Mouse (Mus musculus) stomach, postnatal 0 days (tissue): ENCODE measurements around the gene Heatr4. TPM values are rescaled to one million over a fixed set of nuclear protein-coding genes. Genes with fewer than 3 reads are reported as not detected.
"Not testable (repeated sequence)": the region's sequence is repeated elsewhere in the genome, so short reads cannot be mapped to it uniquely, and the experiment has no call there.

ENCODE experiments used
- ATAC-seq: fragments of 200-750 bp; cut with Nextera tagmentation; 2 replicates; pipeline ENCODE4 v1.8.0; 2017; ENCODE audit not compliant: low FRiP score, low TSS enrichment
- DNase-seq: peaks from one replicate; pipeline ENCODE4 v3.0.0-alpha.2; 2016; ENCODE audit warnings: low spot score
- H3K27ac ChIP-seq: fragments of 300-500 bp; sonication (generic); replicated peaks from 2 replicates; pipeline ENCODE4 v1.5.1; 2014; ENCODE audit warnings: mild to moderate bottlenecking, control low read depth
- H3K27me3 ChIP-seq: fragments of 300-500 bp; sonication (generic); 2 replicates; pipeline ENCODE4 v1.6.1; 2014; ENCODE audit warnings: low read length; ENCODE audit not compliant: control insufficient read depth, insufficient read depth
- H3K36me3 ChIP-seq: fragments of 300-500 bp; sonication (generic); 2 replicates; pipeline ENCODE4 v1.6.1; 2014; ENCODE audit warnings: low read length, mixed read lengths; ENCODE audit not compliant: control insufficient read depth, insufficient read depth
- H3K4me1 ChIP-seq: fragments of 300-500 bp; sonication (generic); replicated peaks from 2 replicates; pipeline ENCODE4 v1.6.1; 2014; ENCODE audit warnings: antibody characterized with exemption; ENCODE audit not compliant: control insufficient read depth, insufficient read depth
- H3K4me2 ChIP-seq: fragments of 300-500 bp; sonication (generic); replicated peaks from 2 replicates; pipeline ENCODE4 v1.6.1; 2014; ENCODE audit warnings: low read depth, mild to moderate bottlenecking, control low read depth, moderate library complexity
- H3K4me3 ChIP-seq: fragments of 300-500 bp; sonication (generic); 2 replicates; pipeline ENCODE4 v1.5.1; 2014; ENCODE audit warnings: low read depth, low read length, control low read depth
- H3K9ac ChIP-seq: fragments of 300-500 bp; sonication (generic); 2 replicates; pipeline ENCODE4 v1.6.1; 2014; ENCODE audit warnings: mild to moderate bottlenecking, low read length, control low read depth, mixed read lengths
- H3K9me3 ChIP-seq: fragments of 300-500 bp; sonication (generic); 2 replicates; pipeline ENCODE4 v1.6.1; 2016; ENCODE audit warnings: low read length; ENCODE audit not compliant: control insufficient read depth
- CTCF ChIP-seq: IDR thresholded peaks from 2 replicates; pipeline ENCODE4 v1.5.1; 2016; ENCODE audit warnings: antibody characterized with exemption, low read depth, mild to moderate bottlenecking, moderate library complexity
- EP300 ChIP-seq: optimal IDR thresholded peaks from 2 replicates; pipeline ENCODE3; 2016; ENCODE audit warnings: antibody characterized with exemption
- WGBS: fragments of 180-500 bp; shearing (Covaris S2); extraction: QIAGEN DNeasy Blood & Tissue Kit; methylation state at CpG from one replicate; pipeline ENCODE4 v1.1.7; 2014; 5-methylcytosine and 5-hydroxymethylcytosine counted together
- polyA plus RNA-seq: library from polyadenylated mRNA; unstranded; fragments of >200 nt; fragmentation: Nextera tagmentation; extraction: Ambion mirVana; gene quantifications from 2 replicates; pipeline ENCODE4 v1.2.1, GENCODE M21; 2015

Gene Heatr4
- polyA plus RNA-seq, 1 experiment from 2014 or later, result not detected

DNA sequence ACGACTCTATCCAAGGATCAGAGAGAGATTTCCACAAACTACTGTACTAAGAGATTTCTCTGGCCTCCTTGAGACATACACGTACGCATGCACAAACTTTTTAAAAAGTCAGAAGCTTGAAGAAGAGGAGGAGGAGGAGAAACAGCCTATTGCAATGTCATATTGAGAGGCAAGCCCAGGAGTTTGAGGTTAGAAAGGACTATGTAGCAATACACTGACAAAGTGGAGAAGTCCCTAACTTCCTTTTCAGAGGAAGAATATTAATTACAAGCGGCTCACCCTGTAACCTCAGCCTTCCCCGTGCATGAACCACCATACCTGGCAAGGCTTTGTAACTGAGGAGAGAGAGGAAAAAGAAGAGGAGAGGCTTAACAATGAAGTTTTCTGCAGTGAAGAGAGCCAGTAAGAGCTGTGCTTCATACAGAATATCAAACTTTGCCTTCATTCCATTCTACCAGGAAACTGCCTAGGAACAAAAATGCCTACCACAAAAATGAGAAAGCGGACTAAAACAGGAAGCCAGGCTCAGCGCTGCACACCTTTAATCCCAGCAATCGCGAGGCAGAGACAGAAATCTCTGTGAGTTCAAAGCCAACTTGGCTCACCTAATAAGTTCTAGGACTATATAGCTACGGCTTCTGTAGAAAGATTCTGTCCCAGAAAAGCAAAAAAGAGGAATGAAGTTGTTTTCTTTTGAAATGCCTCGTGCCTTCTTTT is 34.7 kb downstream of the Heatr4 start:
- Histone ChIP-seq H3K4me3 (peak overlapping the region; percentile 79), H3K4me1 (peaks cover 2% of the 10 kb centered on the region), H3K9me3 (no peaks in the 10 kb centered on the region), H3K27ac (peak overlapping the region; percentile 58; the same call in 1 of the 2 replicates), H3K36me3 (no peaks in the 10 kb centered on the region), H3K4me2 (peak overlapping the region; percentile 98), H3K27me3 (no peaks in the 10 kb centered on the region), H3K9ac (peak overlapping the region; percentile 77; the same call in 1 of the 2 replicates)
- no peak for DNase-seq
- no peak for TF ChIP-seq EP300
- TF ChIP-seq CTCF, result no peak
- ATAC-seq, result no peak
- 27% methylated on average over 11 of the region's 11 CpGs for WGBS

DNA sequence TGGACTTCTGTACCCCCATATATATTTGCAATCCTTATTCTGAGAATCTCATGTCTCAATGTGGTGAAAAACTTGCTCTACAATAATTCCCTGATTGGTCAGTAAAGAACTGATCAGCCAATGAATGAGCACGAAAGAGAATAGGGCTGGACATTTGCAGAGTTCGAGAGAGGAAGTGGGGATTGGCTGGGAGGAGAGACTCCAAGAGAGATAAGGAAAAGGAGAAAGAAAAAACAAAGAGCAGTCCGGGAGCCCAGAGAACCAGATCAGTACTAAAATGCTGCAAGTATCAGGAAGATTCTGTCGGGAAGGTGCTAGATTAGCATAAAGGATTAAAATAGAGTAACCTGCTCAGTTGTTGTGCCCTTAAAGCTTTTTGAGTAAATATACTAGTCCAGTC is 35.6 kb downstream of the Heatr4 start:
- Histone ChIP-seq H3K4me3 (no peak overlapping the region), H3K4me1 (peaks cover 2% of the 10 kb centered on the region), H3K27ac (no peak overlapping the region), H3K27me3 (no peaks in the 10 kb centered on the region), H3K9me3 (no peaks in the 10 kb centered on the region), H3K9ac (no peak overlapping the region), H3K36me3 (no peaks in the 10 kb centered on the region), H3K4me2 (no peak overlapping the region)
- no peak for TF ChIP-seq CTCF
- no peak for TF ChIP-seq EP300
- no peak for DNase-seq
- WGBS, result 69% methylated on average over 4 of the region's 4 CpGs
- no peak for ATAC-seq

DNA sequence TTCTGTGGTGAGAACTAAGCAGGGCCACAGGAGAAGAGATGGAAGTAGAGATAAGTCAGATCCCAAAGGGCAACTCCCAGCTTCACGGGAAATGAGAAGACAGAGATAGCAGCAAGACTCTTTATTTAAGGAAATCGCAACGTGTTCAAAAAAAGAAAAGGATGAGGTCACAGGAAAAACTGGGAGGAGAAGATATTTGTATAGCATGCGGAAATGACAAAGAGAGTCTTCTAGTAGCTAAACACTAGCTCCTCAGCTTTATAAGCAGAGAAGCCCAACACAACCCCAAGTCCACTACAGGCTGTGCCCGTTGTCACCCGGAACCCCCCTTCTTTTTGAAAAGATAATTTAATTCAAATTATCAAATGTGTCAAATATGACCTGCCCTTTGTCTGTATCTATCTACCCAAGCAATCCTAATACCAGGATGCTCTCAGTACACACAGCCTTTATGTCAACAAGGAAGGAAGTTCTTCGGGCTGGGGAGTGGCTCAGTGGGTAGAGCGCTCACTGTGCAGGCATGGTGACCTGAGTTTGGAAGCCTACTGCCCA is 37.3 kb downstream of the Heatr4 start:
- no peak overlapping the region for H3K4me3 ChIP-seq
- peaks cover 2% of the 10 kb centered on the region for H3K4me1 ChIP-seq
- DNase-seq (no peak), ATAC-seq (no peak)
- H3K9ac ChIP-seq, result no peak overlapping the region
- H3K4me2 ChIP-seq, result no peak overlapping the region
- no peak for TF ChIP-seq CTCF
- no peak for TF ChIP-seq EP300
- 75% methylated on average over 8 of the region's 8 CpGs for WGBS
- H3K27me3 ChIP-seq, result no peaks in the 10 kb centered on the region
- no peak overlapping the region for H3K27ac ChIP-seq
- no peaks in the 10 kb centered on the region for H3K9me3 ChIP-seq
- H3K36me3 ChIP-seq, result no peaks in the 10 kb centered on the region

DNA sequence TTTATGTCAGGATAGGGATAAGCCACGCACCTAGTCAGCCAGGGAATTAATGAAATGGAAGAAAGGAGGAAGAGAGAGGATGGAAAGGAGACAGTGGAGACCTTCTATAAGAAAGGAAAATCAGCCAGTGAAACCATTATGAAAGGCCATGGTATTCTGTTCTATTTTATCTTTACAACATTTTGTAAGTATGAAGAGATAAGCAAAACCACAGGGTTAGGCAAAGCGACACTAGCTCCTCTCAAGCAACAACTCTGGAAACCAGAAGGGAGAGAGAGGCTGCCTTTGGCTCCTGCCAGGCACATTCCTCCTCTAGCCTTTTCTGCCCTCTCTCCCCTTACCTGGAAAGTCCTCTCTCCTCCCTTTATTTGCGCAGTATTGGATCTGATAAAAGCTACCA is 42.7 kb downstream of the Heatr4 start:
- H3K36me3 ChIP-seq, result no peaks in the 10 kb centered on the region
- TF ChIP-seq CTCF (no peak), EP300 (no peak)

DNA sequence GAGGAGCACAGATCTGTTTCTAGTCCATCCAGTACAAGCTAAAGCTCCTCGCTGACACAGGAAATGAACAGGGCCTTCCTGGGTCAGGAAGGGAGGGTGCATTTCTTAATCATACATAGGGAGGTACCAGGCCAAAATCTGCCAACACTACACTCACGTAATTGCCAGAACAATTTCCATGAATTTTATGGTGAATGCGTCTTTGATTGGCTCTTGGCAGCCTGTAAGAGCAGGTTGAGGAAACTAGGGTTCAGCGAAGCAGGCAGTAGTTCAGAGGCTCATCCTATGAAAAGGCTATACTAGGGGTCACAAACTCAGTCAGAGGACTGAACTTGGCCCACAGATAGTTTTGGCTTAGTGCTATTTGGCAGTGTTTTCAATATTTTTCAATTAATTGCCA is 44.6 kb downstream of the Heatr4 start:
- WGBS, result 65% methylated on average over 4 of the region's 4 CpGs
- no peaks in the 10 kb centered on the region for H3K4me1 ChIP-seq
- ATAC-seq (no peak), DNase-seq (no peak)
- H3K9ac ChIP-seq, result no peak overlapping the region
- H3K27me3 ChIP-seq, result no peaks in the 10 kb centered on the region
- no peaks in the 10 kb centered on the region for H3K36me3 ChIP-seq
- H3K27ac ChIP-seq, result no peak overlapping the region
- no peak overlapping the region for H3K4me3 ChIP-seq
- H3K9me3 ChIP-seq, result no peaks in the 10 kb centered on the region
- H3K4me2 ChIP-seq, result no peak overlapping the region
- TF ChIP-seq EP300 (no peak), CTCF (no peak)

More for the DNA sequence above, 42.7 kb downstream of the Heatr4 start:
- Histone ChIP-seq H3K9ac (no peak overlapping the region), H3K27ac (no peak overlapping the region), H3K27me3 (no peaks in the 10 kb centered on the region), H3K4me2 (no peak overlapping the region), H3K4me3 (no peak overlapping the region), H3K4me1 (no peaks in the 10 kb centered on the region), H3K9me3 (no peaks in the 10 kb centered on the region)
- no peak for DNase-seq
- WGBS, result 71% methylated on average over 3 of the region's 3 CpGs
- ATAC-seq, result no peak

DNA sequence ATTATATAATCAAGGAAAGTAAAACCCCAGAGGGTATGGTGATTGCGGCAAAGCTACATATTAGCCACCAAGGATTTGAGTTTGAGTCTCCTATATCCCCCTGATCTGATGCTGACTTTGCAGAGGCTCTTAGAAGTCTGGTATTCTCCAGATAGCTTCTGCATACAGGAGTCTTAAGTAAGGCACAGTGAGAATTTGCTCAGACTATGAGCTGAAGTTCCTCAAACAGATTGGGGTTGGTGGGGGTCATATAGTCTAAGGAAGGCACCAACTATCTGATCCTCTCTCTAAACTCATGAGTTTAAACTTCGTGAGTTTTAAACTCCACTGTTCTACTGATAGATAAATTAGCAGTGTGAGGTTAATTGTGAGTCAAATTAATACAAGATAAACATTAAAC is 45.3 kb downstream of the Heatr4 start:
- Histone ChIP-seq H3K27ac (no peak overlapping the region), H3K27me3 (no peaks in the 10 kb centered on the region), H3K4me1 (no peaks in the 10 kb centered on the region), H3K9me3 (no peaks in the 10 kb centered on the region), H3K4me3 (no peak overlapping the region), H3K36me3 (no peaks in the 10 kb centered on the region), H3K9ac (no peak overlapping the region), H3K4me2 (no peak overlapping the region)
- ATAC-seq (no peak), DNase-seq (no peak)
- TF ChIP-seq CTCF, result no peak
- TF ChIP-seq EP300, result no peak
- WGBS, result 74% methylated on average over 2 of the region's 2 CpGs

DNA sequence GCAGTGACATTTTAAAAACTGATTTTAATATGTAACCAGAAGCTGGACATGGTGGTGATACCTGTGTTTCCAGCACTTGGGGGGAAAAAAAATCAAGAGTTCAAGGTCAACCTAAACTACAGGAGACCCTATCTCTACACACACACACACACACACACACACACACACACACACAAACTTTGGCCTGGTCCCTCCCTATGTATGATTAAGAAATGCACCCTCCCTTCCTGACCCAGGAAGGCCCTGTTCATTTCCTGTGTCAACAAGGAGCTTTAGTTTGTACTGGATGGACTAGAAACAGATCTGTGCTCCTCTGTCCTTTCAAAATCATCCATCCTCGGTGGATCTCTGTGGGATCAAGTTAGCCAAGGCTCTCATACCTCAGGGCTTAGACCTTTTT is 46.1 kb downstream of the Heatr4 start:
- H3K36me3 ChIP-seq, H3K9me3 ChIP-seq, H3K4me1 ChIP-seq, H3K4me3 ChIP-seq, H3K9ac ChIP-seq, H3K27ac ChIP-seq, H3K27me3 ChIP-seq, H3K4me2 ChIP-seq, DNase-seq: not testable (repeated sequence)
- whole genome bisulfite sequencing, result 31% methylated on average over 1 of the region's 1 CpGs
- peak; percentile 72 for ATAC-seq
